Mouse (Mus musculus) intestine, embryonic 16.5 days (tissue): ENCODE measurements around the gene Cenpj. TPM values are rescaled to one million over a fixed set of nuclear protein-coding genes. Genes with fewer than 3 reads are reported as not detected.

Experiments
- ATAC-seq: fragments of 200-750 bp; cut with Nextera tagmentation; 2 replicates; pipeline ENCODE4 v1.8.0; 2017; ENCODE audit warnings: moderate TSS enrichment, moderate library complexity
- H3K27ac ChIP-seq: fragments of 300-500 bp; sonication (generic); 2 replicates; pipeline ENCODE4 v1.5.1; 2014; ENCODE audit warnings: mild to moderate bottlenecking, low read length
- H3K27me3 ChIP-seq: fragments of 300-500 bp; sonication (generic); replicated peaks from 2 replicates; pipeline ENCODE4 v1.6.1; 2014; ENCODE audit warnings: low read length, control low read depth, mixed read lengths; ENCODE audit not compliant: control insufficient read depth, insufficient read depth
- H3K36me3 ChIP-seq: fragments of 300-500 bp; sonication (generic); 2 replicates; pipeline ENCODE4 v1.6.1; 2014; ENCODE audit warnings: low read length, control low read depth; ENCODE audit not compliant: control insufficient read depth, insufficient read depth
- H3K4me1 ChIP-seq: fragments of 300-500 bp; sonication (generic); 2 replicates; pipeline ENCODE4 v1.6.1; 2014; ENCODE audit warnings: low read length, control low read depth, mixed read lengths; ENCODE audit not compliant: control insufficient read depth, insufficient read depth
- H3K4me2 ChIP-seq: fragments of 300-500 bp; sonication (generic); 2 replicates; pipeline ENCODE4 v1.6.1; 2014; ENCODE audit warnings: low read depth, low read length, control low read depth
- H3K4me3 ChIP-seq: fragments of 300-500 bp; sonication (generic); 2 replicates; pipeline ENCODE4 v1.5.1; 2014; ENCODE audit warnings: mild to moderate bottlenecking, low read length
- H3K9ac ChIP-seq: fragments of 300-500 bp; sonication (generic); 2 replicates; pipeline ENCODE4 v1.6.1; 2014; ENCODE audit warnings: low read depth, low read length
- H3K9me3 ChIP-seq: fragments of 300-500 bp; sonication (generic); 2 replicates; pipeline ENCODE4 v1.6.1; 2016; ENCODE audit warnings: low read length, control low read depth; ENCODE audit not compliant: control insufficient read depth
- WGBS: fragments of 180-500 bp; shearing (Covaris S2); extraction: QIAGEN DNeasy Blood & Tissue Kit; methylation state at CpG from one replicate; pipeline ENCODE4 v1.1.7; 2014; 5-methylcytosine and 5-hydroxymethylcytosine counted together
- polyA plus RNA-seq: library from polyadenylated mRNA; unstranded; fragments of >200 nt; fragmentation: Nextera tagmentation; extraction: Ambion mirVana; gene quantifications from 2 replicates; pipeline ENCODE4 v1.2.1, GENCODE M21; 2015

The Cenpj gene
- polyA plus RNA-seq, 1 experiment from 2014 or later: 6.0 TPM

- Histone ChIP-seq H3K4me3 (no peak overlapping the region), H3K4me2 (no peak overlapping the region), H3K36me3 (no peaks in the 10 kb centered on the region; the same call in 1 of the 2 replicates), H3K9ac (no peak overlapping the region), H3K4me1 (no peaks in the 10 kb centered on the region), H3K27ac (no peak overlapping the region), H3K27me3 (no peaks in the 10 kb centered on the region), H3K9me3 (no peaks in the 10 kb centered on the region)
- 95% methylated on average over 2 of the region's 2 CpGs for WGBS
- no peak for ATAC-seq
These were observed 20.5 kb downstream of the Cenpj start for GRCm38 (mm10) chr14:56554716-56555115.

- 98% methylated on average over 7 of the region's 7 CpGs for WGBS
- Histone ChIP-seq H3K36me3 (no peaks in the 10 kb centered on the region; the same call in 1 of the 2 replicates), H3K9me3 (no peaks in the 10 kb centered on the region), H3K27me3 (no peaks in the 10 kb centered on the region), H3K4me1 (no peaks in the 10 kb centered on the region), H3K27ac (no peak overlapping the region), H3K4me3 (no peak overlapping the region), H3K9ac (no peak overlapping the region), H3K4me2 (no peak overlapping the region)
- ATAC-seq: no peak
These were observed 21.9 kb downstream of the Cenpj start for GRCm38 (mm10) chr14:56553331-56553730.

- no peak overlapping the region for H3K4me2 ChIP-seq
- H3K4me1 ChIP-seq: no peaks in the 10 kb centered on the region
- no peak overlapping the region for H3K4me3 ChIP-seq
- ATAC-seq: no peak
- H3K27me3 ChIP-seq: no peaks in the 10 kb centered on the region
- WGBS: 90% methylated on average over 6 of the region's 6 CpGs
- H3K27ac ChIP-seq: no peak overlapping the region
- H3K9me3 ChIP-seq: no peaks in the 10 kb centered on the region
- H3K36me3 ChIP-seq: no peaks in the 10 kb centered on the region; the same call in 1 of the 2 replicates
- no peak overlapping the region for H3K9ac ChIP-seq
These were observed 22.3 kb downstream of the Cenpj start for GRCm38 (mm10) chr14:56552924-56553323.

GRCm38 (mm10) chr14:56550960-56551359, 24.3 kb downstream of the Cenpj start:
- Histone ChIP-seq H3K36me3 (no peaks in the 10 kb centered on the region; the same call in 1 of the 2 replicates), H3K27ac (no peak overlapping the region), H3K4me1 (no peaks in the 10 kb centered on the region), H3K4me2 (no peak overlapping the region), H3K4me3 (no peak overlapping the region), H3K27me3 (no peaks in the 10 kb centered on the region), H3K9ac (no peak overlapping the region), H3K9me3 (no peaks in the 10 kb centered on the region)
- no peak for ATAC-seq
- WGBS: 90% methylated on average over 4 of the region's 4 CpGs

GRCm38 (mm10) chr14:56545491-56545890, 29.7 kb downstream of the Cenpj start:
- H3K4me1 ChIP-seq: no peaks in the 10 kb centered on the region
- H3K9me3 ChIP-seq: no peaks in the 10 kb centered on the region
- no peaks in the 10 kb centered on the region for H3K36me3 ChIP-seq
- H3K4me2 ChIP-seq: no peak overlapping the region
- 94% methylated on average over 4 of the region's 4 CpGs for WGBS
- H3K27me3 ChIP-seq: no peaks in the 10 kb centered on the region
- H3K27ac ChIP-seq: no peak overlapping the region
- ATAC-seq: no peak
- no peak overlapping the region for H3K9ac ChIP-seq
- no peak overlapping the region for H3K4me3 ChIP-seq

GRCm38 (mm10) chr14:56544946-56545345, 30.3 kb downstream of the Cenpj start:
- H3K4me2 ChIP-seq: no peak overlapping the region
- 87% methylated on average over 1 of the region's 1 CpGs for WGBS
- no peaks in the 10 kb centered on the region for H3K4me1 ChIP-seq
- H3K9ac ChIP-seq: no peak overlapping the region
- H3K36me3 ChIP-seq: no peaks in the 10 kb centered on the region
- no peak overlapping the region for H3K27ac ChIP-seq
- H3K4me3 ChIP-seq: no peak overlapping the region
- no peak for ATAC-seq
- no peaks in the 10 kb centered on the region for H3K27me3 ChIP-seq
- H3K9me3 ChIP-seq: no peaks in the 10 kb centered on the region

- no peaks in the 10 kb centered on the region for H3K4me1 ChIP-seq
- no peak for ATAC-seq
- H3K9me3 ChIP-seq: no peaks in the 10 kb centered on the region
- H3K9ac ChIP-seq: no peak overlapping the region
- H3K4me3 ChIP-seq: no peak overlapping the region
- 82% methylated on average over 2 of the region's 2 CpGs for WGBS
- no peak overlapping the region for H3K27ac ChIP-seq
- H3K27me3 ChIP-seq: no peaks in the 10 kb centered on the region
- no peaks in the 10 kb centered on the region; the same call in 1 of the 2 replicates for H3K36me3 ChIP-seq
- H3K4me2 ChIP-seq: no peak overlapping the region
These were observed 44.4 kb downstream of the Cenpj start for GRCm38 (mm10) chr14:56530788-56531187.

- no peaks in the 10 kb centered on the region for H3K4me1 ChIP-seq
- H3K36me3 ChIP-seq: no peaks in the 10 kb centered on the region
- WGBS: 83% methylated on average over 2 of the region's 2 CpGs
- no peaks in the 10 kb centered on the region for H3K27me3 ChIP-seq
- H3K4me3 ChIP-seq: no peak overlapping the region
- no peaks in the 10 kb centered on the region for H3K9me3 ChIP-seq
- no peak overlapping the region for H3K27ac ChIP-seq
- H3K9ac ChIP-seq: no peak overlapping the region
- H3K4me2 ChIP-seq: no peak overlapping the region
- no peak for ATAC-seq
These were observed 60.5 kb downstream of the Cenpj start for GRCm38 (mm10) chr14:56514775-56515174.

GRCm38 (mm10) chr14:56512084-56512483, 63.1 kb downstream of the Cenpj start:
- no peaks in the 10 kb centered on the region for H3K4me1 ChIP-seq
- H3K27ac ChIP-seq: no peak overlapping the region
- H3K9me3 ChIP-seq: no peaks in the 10 kb centered on the region
- H3K4me2 ChIP-seq: no peak overlapping the region
- no peak for ATAC-seq
- H3K9ac ChIP-seq: no peak overlapping the region
- no peaks in the 10 kb centered on the region for H3K27me3 ChIP-seq
- H3K4me3 ChIP-seq: no peak overlapping the region
- H3K36me3 ChIP-seq: no peaks in the 10 kb centered on the region
- 32% methylated on average over 6 of the region's 6 CpGs for WGBS

GRCm38 (mm10) chr14:56506743-56507142, 68.5 kb downstream of the Cenpj start:
- no peak for ATAC-seq
- WGBS: 60% methylated on average over 3 of the region's 3 CpGs

More at GRCm38 (mm10) chr14:56506743-56507142, 68.5 kb downstream of the Cenpj start:
- no peak overlapping the region for H3K27ac ChIP-seq
- no peak overlapping the region for H3K9ac ChIP-seq
- H3K4me1 ChIP-seq: no peaks in the 10 kb centered on the region
- H3K4me3 ChIP-seq: no peak overlapping the region
- no peaks in the 10 kb centered on the region for H3K36me3 ChIP-seq
- H3K27me3 ChIP-seq: no peaks in the 10 kb centered on the region
- H3K9me3 ChIP-seq: no peaks in the 10 kb centered on the region
- H3K4me2 ChIP-seq: no peak overlapping the region
